Mouse (Mus musculus): ENCODE results near the gene Parva.

The Parva gene

GRCm38 (mm10) chr7:112473649-112474435 lies 46.5 kb downstream of the Parva start:
- peak; percentile 45 for DNase-seq

- peak; percentile 78 for DNase-seq
Observed at GRCm38 (mm10) chr7:112479116-112479515, 51.8 kb downstream of the Parva start.

DNA sequence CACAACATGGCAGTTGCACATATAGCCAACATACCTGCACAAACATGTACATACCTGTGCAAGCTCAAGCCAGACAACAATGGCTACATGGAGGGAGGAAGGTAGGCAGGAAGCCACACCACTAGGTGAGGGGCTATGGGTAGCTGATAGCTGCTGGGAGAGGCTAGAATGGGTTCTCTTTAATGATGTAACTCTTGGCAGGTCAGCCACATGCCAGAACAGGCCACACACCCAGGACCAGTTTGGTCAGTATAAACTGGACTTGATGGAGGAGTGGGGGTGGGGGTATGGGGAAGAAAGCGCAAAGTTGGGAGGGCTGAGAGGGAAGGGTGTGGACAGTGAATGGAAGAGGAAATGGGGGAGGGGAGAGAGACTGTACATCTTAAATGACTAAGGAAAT lies 53.7 kb downstream of the Parva start:
- DNase-seq, result no peak

DNA sequence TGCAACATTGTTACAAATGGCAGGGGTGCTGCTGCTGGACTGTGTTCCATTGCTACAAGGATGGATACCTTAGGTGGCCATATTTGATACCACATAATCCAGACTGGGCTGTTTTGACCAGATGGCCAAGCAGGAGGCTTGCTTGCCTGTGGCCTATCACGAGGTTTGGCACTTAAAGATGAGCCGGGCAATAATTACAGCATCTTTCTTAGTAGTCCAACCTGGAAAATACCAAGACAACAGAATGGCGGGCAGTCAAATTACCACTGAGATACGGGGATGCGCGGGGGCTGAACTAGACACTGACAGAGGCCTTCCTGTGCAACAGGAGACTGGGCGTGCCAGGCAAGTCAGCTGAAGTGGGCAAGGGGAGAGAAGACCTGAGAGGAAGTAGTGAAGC lies 55.3 kb downstream of the Parva start:
- no peak for DNase-seq

GRCm38 (mm10) chr7:112483382-112483781 lies 56.1 kb downstream of the Parva start:
- no peak for DNase-seq

DNA sequence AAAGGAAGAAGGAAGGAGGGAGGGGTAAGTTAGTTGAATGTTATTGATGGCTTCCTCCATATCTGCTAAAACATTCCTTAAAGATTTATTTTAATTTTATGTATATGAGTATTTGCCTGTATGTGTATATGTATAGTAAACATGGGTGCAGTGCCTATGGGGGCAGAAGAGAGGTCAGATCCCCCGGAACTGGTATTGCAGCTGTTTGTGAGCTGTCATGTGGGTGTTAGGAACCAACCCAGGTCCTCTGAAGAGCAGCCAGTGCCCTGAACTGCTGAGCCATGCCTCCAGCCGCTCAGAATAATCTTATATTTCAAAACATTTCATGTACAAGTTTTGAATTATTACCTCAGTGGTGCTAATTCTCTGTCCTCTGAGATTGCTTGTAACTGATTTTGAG lies 63.5 kb downstream of the Parva start:
- no peak for DNase-seq

- DNase-seq, result no peak
Observed at GRCm38 (mm10) chr7:112491737-112492136, 64.4 kb downstream of the Parva start.

GRCm38 (mm10) chr7:112495950-112496349 lies 68.6 kb downstream of the Parva start:
- DNase-seq, result no peak

DNA sequence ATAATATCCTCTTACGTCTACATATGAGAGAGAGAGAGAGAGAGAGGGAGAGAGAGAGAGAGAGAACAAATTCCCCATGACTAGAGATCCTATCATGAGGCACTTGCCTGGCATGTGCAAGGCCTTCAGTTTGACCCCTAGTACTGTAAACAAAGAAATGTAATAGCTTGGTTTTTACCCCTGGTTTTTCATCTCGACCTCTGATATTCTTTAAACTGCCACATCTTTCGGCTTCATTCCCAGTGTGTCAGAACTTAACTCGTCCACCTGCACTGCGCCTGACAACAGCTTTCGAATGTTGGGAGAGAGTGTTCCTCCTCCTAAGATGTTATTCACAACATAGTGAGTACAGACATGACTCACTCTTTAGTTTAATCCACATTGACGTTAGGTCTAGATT lies 69.6 kb downstream of the Parva start:
- DNase-seq, result no peak

GRCm38 (mm10) chr7:112498591-112499301 lies 71.4 kb downstream of the Parva start:
- DNase-seq, result no peak

DNA sequence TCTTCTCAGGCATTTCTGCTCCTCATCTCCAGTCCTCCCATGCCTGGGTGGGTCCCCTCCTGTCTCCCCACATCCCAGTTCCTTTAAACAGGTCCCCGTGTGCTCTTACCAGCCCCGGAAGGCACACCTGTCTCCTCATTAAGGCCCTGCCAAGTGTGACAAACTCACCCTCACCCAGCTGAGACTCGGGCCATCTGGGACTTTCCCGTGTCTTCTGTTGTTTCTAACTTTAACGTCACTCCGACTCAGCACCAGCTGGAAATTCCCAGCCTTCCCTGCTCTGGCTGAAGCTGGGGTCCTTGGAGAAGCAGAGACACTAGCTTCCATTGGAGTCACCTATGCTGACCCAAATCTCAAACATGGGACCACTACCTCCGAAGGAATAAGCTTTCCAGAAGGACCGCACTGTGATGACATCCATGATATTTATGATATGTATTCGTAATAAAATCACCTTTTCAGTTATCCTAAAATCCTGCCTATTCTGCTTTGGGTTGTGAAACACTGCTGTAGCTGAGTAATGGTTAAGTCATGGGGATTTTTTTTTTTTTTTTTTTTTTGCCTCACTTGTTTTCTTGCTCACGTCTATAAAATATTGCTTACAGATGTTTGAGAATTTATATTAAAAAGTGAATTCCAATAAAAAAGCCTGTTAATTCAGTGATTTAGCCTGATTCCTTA lies 72.3 kb downstream of the Parva start:
- peak; percentile 52 for DNase-seq

DNA sequence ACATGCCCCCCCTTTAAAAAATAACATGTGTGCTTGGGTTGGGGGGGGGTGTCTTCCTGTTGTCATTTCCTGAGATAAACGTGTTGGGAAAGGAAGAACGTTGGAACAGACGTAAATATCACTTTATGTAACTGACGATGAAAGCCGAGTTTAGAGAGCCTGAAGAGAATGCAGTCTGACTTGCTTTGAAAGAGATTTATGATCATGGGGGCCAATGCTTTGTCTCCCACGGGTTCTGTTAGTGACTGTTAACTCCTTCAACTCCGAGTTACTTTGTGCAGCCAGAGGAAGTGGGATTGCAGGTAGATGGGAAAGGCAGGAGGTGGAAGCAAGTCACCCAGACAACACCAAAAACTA lies 72.8 kb downstream of the Parva start:
- no peak for DNase-seq

GRCm38 (mm10) chr7:112502050-112502809 lies 74.9 kb downstream of the Parva start:
- peak; percentile 47 for DNase-seq

- no peak for DNase-seq
Observed at GRCm38 (mm10) chr7:112502845-112503244, 75.5 kb downstream of the Parva start.

- DNase-seq, result no peak
Observed at GRCm38 (mm10) chr7:112503448-112503847, 76.1 kb downstream of the Parva start.

DNA sequence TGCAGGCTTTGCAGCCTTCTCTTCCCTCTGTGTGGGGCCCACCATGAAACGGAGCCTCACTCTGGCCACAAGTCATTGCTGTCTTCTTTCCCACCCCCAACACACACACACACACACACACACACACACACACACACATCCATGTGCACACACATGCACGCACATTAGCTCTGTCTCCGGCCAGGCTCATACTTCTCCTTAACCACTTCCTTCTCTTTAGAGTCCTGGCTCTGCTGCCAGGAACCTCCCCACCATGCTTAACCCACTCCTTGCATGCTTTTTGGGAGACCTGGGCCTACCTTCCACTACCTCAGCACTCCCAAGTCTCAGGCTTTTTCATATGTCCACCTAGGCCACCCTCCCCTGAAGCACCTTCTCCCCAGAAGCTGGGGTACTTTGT lies 76.6 kb downstream of the Parva start:
- DNase-seq, result no peak

- no peak for DNase-seq
Observed at GRCm38 (mm10) chr7:112509107-112509506, 81.8 kb downstream of the Parva start.

GRCm38 (mm10) chr7:112510336-112511048 lies 83.2 kb downstream of the Parva start:
- DNase-seq, result no peak

GRCm38 (mm10) chr7:112511309-112511708 lies 84.0 kb downstream of the Parva start:
- DNase-seq, result no peak

DNA sequence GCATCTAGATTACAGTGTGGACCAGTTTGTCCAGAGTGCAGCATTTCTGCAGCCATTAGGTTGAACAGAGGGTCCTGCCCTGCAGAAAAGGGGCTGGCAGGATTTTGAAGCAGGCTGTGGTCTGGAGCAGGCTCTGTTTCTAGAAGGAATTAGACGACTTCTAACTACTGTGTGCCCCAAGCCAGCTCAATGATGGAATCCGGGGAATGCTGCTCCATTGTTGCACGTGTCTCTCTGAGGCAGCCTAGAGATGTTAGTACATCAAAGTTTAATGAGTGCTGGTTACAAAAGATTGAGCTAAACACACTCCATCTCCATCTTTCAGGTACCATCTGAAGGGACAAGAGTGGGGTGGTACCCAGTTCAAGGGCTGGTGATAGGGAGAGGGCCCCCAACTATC lies 85.0 kb downstream of the Parva start:
- no peak for DNase-seq

DNA sequence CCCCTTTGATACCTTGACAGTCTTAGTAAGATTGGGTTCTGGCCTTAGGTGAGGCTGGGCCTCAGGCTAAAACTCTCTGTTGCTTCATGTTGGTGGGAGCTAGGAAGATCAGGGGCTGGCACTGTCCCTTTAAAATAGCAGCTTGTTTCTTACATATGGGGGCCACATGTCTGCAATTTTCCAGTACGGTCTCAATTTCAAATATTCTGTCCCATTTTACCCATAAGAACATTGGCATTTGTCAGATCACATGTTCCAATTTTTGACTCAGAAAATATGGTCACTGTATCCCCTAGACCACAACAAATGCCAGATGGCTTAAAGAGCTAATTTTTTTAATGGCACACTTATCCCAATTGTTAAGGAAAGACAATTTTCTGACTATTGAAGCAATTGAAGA lies 85.6 kb downstream of the Parva start:
- no peak for DNase-seq

GRCm38 (mm10) chr7:112514636-112515193 lies 87.4 kb downstream of the Parva start:
- no peak for DNase-seq

Data from kidney, postnatal 10 days (tissue).